Mouse (Mus musculus): ENCODE measurements at regions not wholly inside any gene's neighbourhood (a gene's known extent, or its start where the extent isn't known, plus 50 kb on each side); places are given as distances from the start of the nearest gene placed in this dataset.

DNA sequence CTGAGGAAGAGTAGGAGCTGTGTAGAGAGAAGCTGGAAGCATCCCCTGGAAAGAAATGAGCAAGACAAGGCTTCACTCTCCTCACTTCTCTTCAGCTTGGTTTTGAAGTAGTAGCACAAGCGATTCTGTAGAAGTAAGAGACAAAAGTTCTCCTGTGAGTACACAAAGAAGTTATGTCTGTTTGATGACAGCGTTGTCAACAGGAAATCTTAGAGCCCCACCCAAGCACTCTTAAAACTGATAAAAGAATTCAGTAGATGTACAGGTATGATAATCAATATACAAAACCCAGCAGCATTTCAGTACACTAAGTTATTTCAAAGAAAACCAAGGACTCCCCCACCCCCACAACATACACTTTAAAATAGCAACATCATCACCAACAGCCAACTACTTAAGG is 194.9 kb downstream of the Etnk1 start:
- TF ChIP-seq POLR2A (IDR thresholded peaks at IDR 0.05; ENCODE audit: borderline replicate concordance, extremely low read depth, low read depth, low read length) (no peak), CTCF (IDR thresholded peaks at IDR 0.05; ENCODE audit: insufficient read depth, low read length) (no peak)

All from lung, adult 2 months (tissue).